Mouse (Mus musculus) small intestine, adult 2 months (tissue): ENCODE results near the gene Gtf3c3.

Experiments used
- CTCF ChIP-seq: fragments of 200-500 bp; IDR thresholded peaks from 2 replicates; pipeline ENCODE4 v1.5.1; 2012; ENCODE audit warnings: low read depth, mild to moderate bottlenecking, control low read depth, inconsistent platforms, low read length, moderate library complexity, mixed read lengths; ENCODE audit not compliant: insufficient replicate concordance, insufficient read length; ENCODE audit errors: extremely low read depth
- POLR2A ChIP-seq: fragments of 200-500 bp; IDR thresholded peaks from 2 replicates; pipeline ENCODE4 v1.6.1; 2012; ENCODE audit warnings: low read depth, mild to moderate bottlenecking, control low read depth, inconsistent platforms, low read length, moderate library complexity

DNA sequence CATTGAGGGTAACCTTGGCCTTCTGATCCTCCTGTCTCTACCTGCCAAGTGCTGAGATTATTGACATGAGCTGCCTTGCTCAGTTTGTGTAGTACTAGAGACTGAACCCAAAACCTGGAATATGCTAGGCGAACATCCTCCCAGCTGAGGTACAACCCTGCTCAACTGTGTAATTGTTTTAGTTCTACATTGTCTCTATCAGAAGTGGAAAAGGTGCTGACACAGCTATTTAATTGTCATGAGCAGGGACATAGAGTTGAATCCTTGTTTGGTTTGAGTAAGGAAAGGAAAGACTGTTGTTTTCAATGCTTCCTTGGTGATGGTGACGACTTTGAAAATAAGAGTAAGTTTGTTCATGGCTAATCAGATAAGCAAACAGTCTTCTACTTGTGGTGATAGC lies 13.3 kb upstream of the Gtf3c3 start:
- TF ChIP-seq CTCF (no peak), POLR2A (no peak)
